Mouse (Mus musculus): ENCODE measurements at regions not wholly inside any gene's neighbourhood (a gene's known extent, or its start where the extent isn't known, plus 50 kb on each side); places are given as distances from the start of the nearest gene placed in this dataset. TPM values are rescaled to one million over a fixed set of nuclear protein-coding genes. Genes with fewer than 3 reads are reported as not detected.

DNA sequence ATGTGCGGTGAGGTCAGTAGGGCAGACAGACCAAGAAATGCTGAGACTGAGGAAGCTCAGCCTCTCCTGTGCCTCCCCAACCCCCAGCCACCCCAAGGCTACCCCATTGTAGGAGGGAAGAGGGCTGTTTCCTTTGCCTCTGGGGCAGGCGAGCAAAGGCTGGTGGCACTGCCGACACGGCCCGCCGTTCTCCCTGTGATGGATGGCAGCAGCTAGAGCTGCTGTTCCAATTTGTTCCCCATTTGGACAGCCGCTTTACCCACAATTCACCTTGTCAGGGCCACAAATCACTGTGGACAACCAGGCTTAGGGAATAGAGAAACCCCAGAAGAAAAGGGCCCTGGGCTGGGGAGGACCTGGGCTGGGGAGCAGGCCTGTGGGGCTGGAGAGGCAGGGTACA, 51.5 kb upstream of the Lemd2 start:
- H3K4me1 ChIP-seq (ENCODE audit: control insufficient read depth, insufficient read depth, low read length), result no peaks in the 10 kb centered on the region
- 44% methylated on average over 7 of the region's 7 CpGs for WGBS
- H3K36me3 ChIP-seq (ENCODE audit: control insufficient read depth, insufficient read depth, low read length), result no peaks in the 10 kb centered on the region
- no peaks in the 10 kb centered on the region for H3K9me3 ChIP-seq (ENCODE audit: control insufficient read depth, low read length)
- no peak overlapping the region for H3K9ac ChIP-seq (ENCODE audit: low read depth, low read length)
- H3K27me3 ChIP-seq (replicated peaks; ENCODE audit: control insufficient read depth, insufficient read depth, low read length), result no peaks in the 10 kb centered on the region
- no peak overlapping the region for H3K4me3 ChIP-seq (ENCODE audit: low read length)
- H3K4me2 ChIP-seq (ENCODE audit: low read depth, low read length), result no peak overlapping the region
- no peak for ATAC-seq
- H3K27ac ChIP-seq (ENCODE audit: low read length), result no peak overlapping the region

Small RNAs in the stretch of these regions (microRNA-seq; reads per million reads assigned to microRNA genes)
- gene Mir7214, result not detected
- gene Mir7216, result not detected
- not detected for gene Mir7217
- not detected for gene Mir7218
